Mouse (Mus musculus) heart, postnatal 0 days (tissue): ENCODE measurements around the gene Alkbh6.

Experiments
- CTCF ChIP-seq: IDR thresholded peaks from 2 replicates; pipeline ENCODE4 v1.5.1; 2016; ENCODE audit warnings: antibody characterized with exemption, control low read depth, low read depth
- EP300 ChIP-seq: IDR thresholded peaks from 2 replicates; pipeline ENCODE4 v1.6.1; 2016; ENCODE audit warnings: antibody characterized with exemption, low read depth

DNA sequence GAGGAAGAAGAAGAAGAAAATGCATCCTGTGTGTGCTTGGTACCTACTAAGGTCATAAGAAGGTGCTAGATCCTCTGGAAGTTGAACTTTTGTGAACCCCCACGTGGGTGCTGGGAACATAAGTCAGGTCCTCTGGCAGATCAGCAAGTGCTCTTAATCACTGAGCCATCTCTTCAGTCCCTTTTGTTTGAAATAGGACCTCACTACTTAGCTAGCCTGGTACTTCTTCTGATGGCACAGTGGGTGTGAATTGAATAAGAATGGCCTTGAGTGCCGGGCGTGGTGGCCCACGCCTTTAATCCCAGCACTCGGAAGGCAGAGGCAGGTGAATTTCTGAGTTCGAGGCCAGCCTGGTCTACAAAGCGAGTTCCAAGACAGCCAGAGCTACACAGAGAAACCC, 42.6 kb upstream of the Alkbh6 start:
- TF ChIP-seq CTCF (no peak), EP300 (no peak)
